Mouse (Mus musculus) gastrocnemius, adult 2 months (tissue): ENCODE measurements around the gene Pacsin1. TPM values are rescaled to one million over a fixed set of nuclear protein-coding genes. Genes with fewer than 3 reads are reported as not detected.

Experiments used
- DNase-seq: peaks from one replicate; pipeline ENCODE4 v3.0.0; 2022
- H3K27ac ChIP-seq: fragments of 200-600 bp; 2 replicates; pipeline ENCODE4 v1.8.1; 2022; ENCODE audit warnings: mild to moderate bottlenecking
- H3K4me3 ChIP-seq: fragments of 200-600 bp; 2 replicates; pipeline ENCODE4 v1.8.1; 2022; ENCODE audit warnings: mild to moderate bottlenecking, moderate library complexity
- CTCF ChIP-seq: fragments of 200-600 bp; IDR thresholded peaks from 2 replicates; pipeline ENCODE4 v1.8.1; 2022; ENCODE audit warnings: antibody characterized with exemption, mild to moderate bottlenecking, moderate library complexity
- intact Hi-C: fragments of 180-260 bp; cut with DNase I; formaldehyde crosslinking; loops from one replicate; pipeline ENCODE4 v1.15.1; 2025
- total RNA-seq, 2 experiments: library from RNA; stranded (reverse); gene quantifications; 2 replicates each; pipeline ENCODE4 v1.2.3; 2021

The Pacsin1 gene
- total RNA-seq, 2 experiments from 2014 or later: 0.18 TPM; not detected in 1

- DNase-seq: no peak
- no peak for TF ChIP-seq CTCF
These were observed 69.0 kb downstream of the Pacsin1 start for GRCm38 (mm10) chr17:27724327-27724726.

GRCm38 (mm10) chr17:27725011-27725410, 69.7 kb downstream of the Pacsin1 start:
- TF ChIP-seq CTCF: no peak
- DNase-seq: no peak
- Histone ChIP-seq H3K27ac (no peak overlapping the region), H3K4me3 (no peak overlapping the region)
- intact Hi-C loops: no loop called here

More at GRCm38 (mm10) chr17:27724327-27724726, 69.0 kb downstream of the Pacsin1 start:
- Histone ChIP-seq H3K4me3 (no peak overlapping the region), H3K27ac (no peak overlapping the region)
- intact Hi-C loops: no loop called here

DNA sequence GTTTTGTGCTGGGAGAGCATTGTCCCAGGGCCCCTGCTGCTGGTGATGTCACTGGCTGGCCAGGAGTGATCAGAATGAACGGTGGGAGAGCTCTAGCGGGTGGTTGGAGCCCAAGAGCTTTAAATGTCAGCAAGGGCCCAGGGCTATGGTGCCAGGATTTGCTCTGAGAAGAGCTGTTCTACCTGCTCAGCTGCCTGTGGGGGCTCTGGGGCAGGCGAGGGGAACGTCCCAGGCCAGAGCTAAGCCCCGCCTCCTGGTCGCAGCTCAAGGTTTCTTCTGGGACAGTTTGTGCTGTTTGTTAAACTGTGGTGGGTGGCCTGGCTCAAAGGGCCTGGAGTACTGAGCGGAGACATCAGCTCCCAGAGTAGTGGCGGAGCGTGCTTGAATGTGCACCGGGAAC, 70.1 kb downstream of the Pacsin1 start:
- Histone ChIP-seq H3K4me3 (no peak overlapping the region), H3K27ac (no peak overlapping the region)
- no peak for DNase-seq
- TF ChIP-seq CTCF: no peak
- intact Hi-C loops: no loop called here

- Histone ChIP-seq H3K4me3 (no peak overlapping the region), H3K27ac (no peak overlapping the region)
- intact Hi-C loops: no loop called here
- no peak for TF ChIP-seq CTCF
- no peak for DNase-seq
These were observed 71.2 kb downstream of the Pacsin1 start for GRCm38 (mm10) chr17:27726527-27726926.

DNA sequence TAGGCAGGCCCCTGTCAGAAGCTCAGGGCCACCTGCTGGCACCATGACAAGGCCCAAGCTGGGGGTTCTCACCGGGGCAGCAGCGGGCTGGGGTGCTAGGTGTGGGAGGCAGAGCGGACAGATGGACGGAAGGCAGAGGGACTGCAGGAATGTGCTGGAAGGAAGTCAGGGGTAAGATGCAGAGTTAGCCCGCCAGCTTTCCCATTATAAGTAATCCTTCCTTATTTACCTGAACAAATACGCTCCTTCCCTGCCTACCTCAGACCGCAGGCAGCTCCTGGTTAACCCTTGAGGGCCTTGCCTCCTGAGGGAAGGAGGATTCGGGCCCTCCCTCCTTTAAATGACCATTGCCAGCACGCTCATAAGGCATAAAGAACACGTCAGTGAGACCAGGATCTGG, 73.5 kb downstream of the Pacsin1 start, which contains the start of gene Spdef:
Gene Spdef, minus strand, starts transcription at position 186 of the 400 bp plus-strand sequence.
- intact Hi-C loops: no loop called here
- no peak within 1 kb of the TSS for H3K27ac ChIP-seq
- no peak for DNase-seq
- TF ChIP-seq CTCF: no peak
- no peak within 1 kb of the TSS for H3K4me3 ChIP-seq

GRCm38 (mm10) chr17:27732152-27732551, 76.8 kb downstream of the Pacsin1 start:
- DNase-seq: no peak
- intact Hi-C loops: no loop called here
- no peak overlapping the region for H3K27ac ChIP-seq
- no peak overlapping the region for H3K4me3 ChIP-seq
- no peak for TF ChIP-seq CTCF

- DNase-seq: no peak
- no peak overlapping the region for H3K4me3 ChIP-seq
- TF ChIP-seq CTCF: no peak
- H3K27ac ChIP-seq: no peak overlapping the region
- intact Hi-C loops: no loop called here
These were observed 77.4 kb downstream of the Pacsin1 start for GRCm38 (mm10) chr17:27732694-27733093.

- Histone ChIP-seq H3K27ac (no peak overlapping the region), H3K4me3 (no peak overlapping the region)
- intact Hi-C loops: no loop called here
- DNase-seq: no peak
- TF ChIP-seq CTCF: no peak
These were observed 79.2 kb downstream of the Pacsin1 start for GRCm38 (mm10) chr17:27734344-27735073.

- no peak overlapping the region for H3K4me3 ChIP-seq
- no peak for DNase-seq
- no peak overlapping the region for H3K27ac ChIP-seq
- intact Hi-C loops: no loop called here
- TF ChIP-seq CTCF: no peak
These were observed 85.7 kb downstream of the Pacsin1 start for GRCm38 (mm10) chr17:27740961-27741360.

DNA sequence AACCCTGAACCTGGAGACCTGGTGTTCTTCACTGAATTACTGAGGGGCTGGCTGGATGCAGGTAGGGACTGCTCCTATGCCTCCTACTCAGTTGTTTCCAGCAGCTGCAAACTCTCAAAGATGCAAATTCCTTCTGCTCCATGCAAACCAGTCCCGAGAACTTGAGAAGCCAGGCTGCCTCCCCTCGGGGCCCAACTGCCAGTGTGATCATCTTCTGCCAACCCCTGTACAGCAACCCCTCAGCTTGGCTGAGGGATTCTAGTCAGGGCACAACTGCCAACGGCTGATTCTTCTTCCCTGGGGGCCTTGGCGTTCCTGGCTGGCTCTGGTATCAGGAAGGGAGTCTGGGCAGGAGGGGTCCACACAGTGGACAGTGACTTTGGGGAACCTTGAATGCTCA, 91.1 kb downstream of the Pacsin1 start:
- Histone ChIP-seq H3K4me3 (no peak overlapping the region), H3K27ac (no peak overlapping the region)
- intact Hi-C loops: no loop called here
- peak; percentile 35 for DNase-seq
- no peak for TF ChIP-seq CTCF

- TF ChIP-seq CTCF: no peak
- DNase-seq: no peak
- H3K4me3 ChIP-seq: no peak overlapping the region
- H3K27ac ChIP-seq: no peak overlapping the region
- intact Hi-C loops: no loop called here
These were observed 92.8 kb downstream of the Pacsin1 start for GRCm38 (mm10) chr17:27748123-27748522.

DNA sequence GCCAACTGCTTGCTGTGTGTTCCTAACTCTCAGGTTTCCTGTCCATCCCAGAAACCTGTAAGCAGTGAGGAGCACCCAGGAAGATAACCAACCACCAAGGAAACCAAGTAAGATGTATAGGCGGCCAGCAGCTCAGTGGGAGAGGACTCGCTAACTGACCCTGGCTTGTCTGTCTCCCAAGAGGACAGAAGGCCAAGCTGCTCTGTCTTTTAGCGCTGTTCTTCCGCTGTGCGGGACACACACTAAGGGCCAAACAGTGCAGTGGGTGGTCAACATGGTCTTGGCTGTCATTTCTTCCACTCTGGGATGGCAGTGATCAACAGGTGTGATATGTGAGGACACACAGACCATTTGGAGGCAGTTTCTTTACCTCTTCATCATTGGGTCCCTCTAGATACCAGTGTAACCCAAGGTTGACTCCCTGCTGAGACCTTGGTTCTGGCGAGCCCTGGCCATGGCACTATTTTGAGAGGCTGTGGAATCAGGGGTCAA, 95.2 kb downstream of the Pacsin1 start:
- Histone ChIP-seq H3K4me3 (no peak overlapping the region), H3K27ac (peak overlapping the region; percentile 16; the same call in 1 of the 2 replicates)
- intact Hi-C loops: no loop called here
- TF ChIP-seq CTCF: no peak
- DNase-seq: peak; percentile 48

GRCm38 (mm10) chr17:27751314-27752202, 96.2 kb downstream of the Pacsin1 start:
- H3K4me3 ChIP-seq: no peak overlapping the region
- no peak for DNase-seq
- H3K27ac ChIP-seq: no peak overlapping the region
- intact Hi-C loops: no loop called here
- TF ChIP-seq CTCF: no peak
